Mouse (Mus musculus) thymus, adult 2 months (tissue): ENCODE data around the gene Ksr2. TPM values are rescaled to one million over a fixed set of nuclear protein-coding genes. Genes with fewer than 3 reads are reported as not detected.
"Not testable (repeated sequence)": the region's sequence is repeated elsewhere in the genome, so short reads cannot be mapped to it uniquely, and the experiment has no call there.

Experiments used
- DNase-seq: peaks from one replicate; pipeline ENCODE4 v3.0.0; 2021
- H3K27ac ChIP-seq: fragments of 200-500 bp; 2 replicates; pipeline ENCODE4 v1.5.1; 2012; ENCODE audit warnings: low read length, control low read depth; ENCODE audit not compliant: control insufficient read depth, insufficient read depth
- H3K27me3 ChIP-seq: fragments of 200-500 bp; 2 replicates; pipeline ENCODE4 v1.6.1; 2012; ENCODE audit warnings: mild to moderate bottlenecking, low read length, moderate library complexity, mixed read lengths; ENCODE audit not compliant: control insufficient read depth, insufficient read depth
- H3K36me3 ChIP-seq: fragments of 200-500 bp; 2 replicates; pipeline ENCODE4 v1.6.1; 2012; ENCODE audit warnings: mild to moderate bottlenecking, low read length, moderate library complexity; ENCODE audit not compliant: control insufficient read depth, insufficient read depth
- H3K4me1 ChIP-seq: fragments of 200-500 bp; replicated peaks from 2 replicates; pipeline ENCODE4 v1.6.1; 2012; ENCODE audit warnings: low read length; ENCODE audit not compliant: control insufficient read depth, insufficient read depth
- H3K4me3 ChIP-seq: fragments of 200-500 bp; 2 replicates; pipeline ENCODE4 v1.5.1; 2012; ENCODE audit warnings: mild to moderate bottlenecking, low read length, control low read depth, moderate library complexity; ENCODE audit not compliant: control insufficient read depth, insufficient read depth
- CTCF ChIP-seq: fragments of 200-500 bp; IDR thresholded peaks from 2 replicates; pipeline ENCODE4 v1.5.1; 2012; ENCODE audit warnings: mild to moderate bottlenecking, control low read depth, low read length, moderate library complexity, borderline replicate concordance; ENCODE audit not compliant: control insufficient read depth, poor library complexity, insufficient read depth; ENCODE audit errors: extremely low read depth
- POLR2A ChIP-seq: fragments of 200-500 bp; IDR thresholded peaks from 2 replicates; pipeline ENCODE4 v1.6.1; 2012; ENCODE audit warnings: mild to moderate bottlenecking, low read length, control low read depth, moderate library complexity; ENCODE audit not compliant: control insufficient read depth, poor library complexity, insufficient read depth; ENCODE audit errors: extremely low read depth
- WGBS: fragments of 180-500 bp; shearing (Covaris S2); methylation state at CpG from one replicate; pipeline ENCODE4 v1.1.7; 2018; 5-methylcytosine and 5-hydroxymethylcytosine counted together
- polyA plus RNA-seq: library from polyadenylated mRNA; depleted of rRNA; stranded (reverse); fragments of >200 nt; gene quantifications from 2 replicates; pipeline ENCODE4 v1.2.3, GENCODE M21; 2012

The Ksr2 gene
- polyA plus RNA-seq, 1 experiment = 0.54 TPM

- no peak overlapping the region for H3K4me3 ChIP-seq
Measured at GRCm38 (mm10) chr5:117408216-117408615, 5.6 kb upstream of the Ksr2 start.

GRCm38 (mm10) chr5:117409369-117409768, 4.4 kb upstream of the Ksr2 start:
- H3K27me3 ChIP-seq = no peaks in the 10 kb centered on the region; the same call in 1 of the 2 replicates
- peaks cover 7% of the 10 kb centered on the region; the same call in 1 of the 2 replicates for H3K4me1 ChIP-seq
- WGBS = 71% methylated on average over 6 of the region's 6 CpGs

More at GRCm38 (mm10) chr5:117408216-117408615, 5.6 kb upstream of the Ksr2 start:
- no peak for TF ChIP-seq POLR2A
- TF ChIP-seq CTCF = no peak
- H3K36me3 ChIP-seq = no peaks in the 10 kb centered on the region
- H3K27me3 ChIP-seq = no peaks in the 10 kb centered on the region; the same call in 1 of the 2 replicates
- DNase-seq = peak; percentile 65
- peaks cover under 1% of the 10 kb centered on the region; the same call in 1 of the 2 replicates for H3K4me1 ChIP-seq
- no peak overlapping the region for H3K27ac ChIP-seq
- 63% methylated on average over 4 of the region's 4 CpGs for WGBS

DNA sequence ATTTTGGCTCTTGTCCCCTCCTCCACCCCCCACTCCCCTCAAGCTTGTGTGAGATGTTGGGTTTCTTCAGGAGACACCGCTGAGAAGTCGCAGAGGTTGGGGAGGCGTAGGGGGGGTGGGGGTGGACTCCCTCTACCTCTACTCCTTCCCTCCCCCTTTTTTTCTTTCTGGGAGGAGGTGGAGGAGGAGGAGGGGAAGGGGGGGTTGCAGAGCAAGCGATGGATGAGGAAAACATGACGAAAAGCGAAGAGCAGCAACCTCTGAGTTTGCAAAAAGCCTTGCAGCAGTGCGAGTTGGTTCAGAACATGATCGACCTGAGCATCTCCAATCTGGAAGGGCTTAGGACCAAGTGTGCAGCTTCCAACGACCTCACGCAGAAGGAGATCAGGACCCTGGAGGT, 811 bp downstream of the Ksr2 start:
- Histone ChIP-seq H3K4me3 (no peak overlapping the region), H3K27me3 (no peaks in the 10 kb centered on the region; the same call in 1 of the 2 replicates)

More at GRCm38 (mm10) chr5:117409369-117409768, 4.4 kb upstream of the Ksr2 start:
- Histone ChIP-seq H3K27ac (no peak overlapping the region), H3K36me3 (no peaks in the 10 kb centered on the region), H3K4me3 (no peak overlapping the region)
- no peak for DNase-seq
- TF ChIP-seq POLR2A = no peak
- no peak for TF ChIP-seq CTCF

DNA sequence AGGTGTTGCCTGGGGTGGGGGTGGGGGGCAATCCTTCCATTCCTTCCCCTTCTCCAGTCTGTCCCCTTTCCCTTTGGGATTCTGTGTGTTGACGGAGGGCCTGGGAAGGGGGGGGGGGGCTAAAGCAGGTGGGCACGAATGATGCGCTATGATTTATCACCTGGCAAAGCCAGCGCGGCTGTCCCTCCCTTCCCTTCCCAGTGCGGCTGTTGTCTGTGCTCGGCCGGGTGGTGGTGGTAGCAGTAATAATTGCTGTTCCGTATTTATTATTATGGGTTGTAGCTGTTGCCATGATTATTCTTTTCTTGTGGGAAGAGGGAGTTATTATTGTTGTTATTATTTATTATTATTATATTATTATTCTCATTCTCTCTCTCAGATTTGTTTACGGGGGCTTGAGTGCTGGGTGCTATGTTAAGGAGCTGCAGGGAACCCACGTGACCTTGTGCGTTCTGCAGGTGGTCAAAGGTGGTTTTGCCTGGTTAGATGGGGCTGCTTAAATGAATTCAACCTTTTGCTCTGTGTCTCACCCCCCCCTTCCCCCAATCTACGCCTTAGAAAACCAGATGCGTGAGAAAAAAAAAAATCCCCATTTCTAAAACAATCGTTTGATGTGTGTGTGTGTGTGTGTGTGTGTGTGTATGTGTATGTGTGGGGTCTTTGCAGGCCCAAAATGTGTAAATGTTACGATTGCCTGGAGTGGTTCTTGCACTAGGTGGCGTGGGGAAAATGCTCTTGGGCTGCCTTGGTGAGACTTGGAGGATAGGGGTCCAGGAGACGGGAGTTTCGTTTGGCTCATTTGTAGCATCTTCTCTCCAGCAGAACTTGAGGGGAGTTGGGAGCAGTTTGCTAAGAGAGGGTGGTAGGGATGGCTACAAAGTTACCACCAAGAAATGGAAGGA, 1.5 kb downstream of the Ksr2 start:
- Histone ChIP-seq H3K4me1 (peaks cover 7% of the 10 kb centered on the region; the same call in 1 of the 2 replicates), H3K4me3 (no peak overlapping the region), H3K36me3 (no peaks in the 10 kb centered on the region), H3K27me3 (no peaks in the 10 kb centered on the region; the same call in 1 of the 2 replicates), H3K27ac (no peak overlapping the region)
- WGBS = 56% methylated on average over 19 of the region's 19 CpGs
- TF ChIP-seq POLR2A (no peak), CTCF (no peak)
- no peak for DNase-seq

More for the DNA sequence above, 811 bp downstream of the Ksr2 start:
- Histone ChIP-seq H3K4me1 (peaks cover 7% of the 10 kb centered on the region; the same call in 1 of the 2 replicates), H3K27ac (no peak overlapping the region), H3K36me3 (no peaks in the 10 kb centered on the region)
- WGBS = 13% methylated on average over 10 of the region's 10 CpGs
- TF ChIP-seq POLR2A (no peak), CTCF (no peak)
- no peak for DNase-seq

DNA sequence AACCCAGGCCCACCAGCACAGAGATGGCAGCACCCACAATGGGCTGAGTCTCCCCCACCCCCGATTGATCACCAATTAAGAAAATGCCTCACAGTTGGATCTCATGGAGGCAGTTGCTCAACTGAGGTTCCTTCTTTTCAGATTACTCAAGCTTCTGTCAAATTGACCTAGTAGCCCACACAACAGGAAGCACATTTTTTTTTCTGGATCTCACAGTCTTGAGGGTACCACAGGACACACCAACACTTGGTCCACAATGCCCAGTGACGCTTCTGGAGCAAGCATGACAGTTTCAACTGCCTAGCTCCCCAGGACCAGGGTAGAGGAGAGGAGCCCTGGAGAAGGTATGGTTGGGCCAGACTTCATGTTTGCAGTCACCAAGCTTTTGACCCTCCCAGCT, 3.6 kb downstream of the Ksr2 start:
- peaks cover 7% of the 10 kb centered on the region; the same call in 1 of the 2 replicates for H3K4me1 ChIP-seq
- no peak overlapping the region for H3K27ac ChIP-seq
- WGBS = 57% methylated on average over 2 of the region's 2 CpGs
- no peaks in the 10 kb centered on the region; the same call in 1 of the 2 replicates for H3K27me3 ChIP-seq
- H3K36me3 ChIP-seq = no peaks in the 10 kb centered on the region
- no peak for TF ChIP-seq CTCF
- TF ChIP-seq POLR2A = no peak
- no peak overlapping the region for H3K4me3 ChIP-seq
- DNase-seq = no peak

DNA sequence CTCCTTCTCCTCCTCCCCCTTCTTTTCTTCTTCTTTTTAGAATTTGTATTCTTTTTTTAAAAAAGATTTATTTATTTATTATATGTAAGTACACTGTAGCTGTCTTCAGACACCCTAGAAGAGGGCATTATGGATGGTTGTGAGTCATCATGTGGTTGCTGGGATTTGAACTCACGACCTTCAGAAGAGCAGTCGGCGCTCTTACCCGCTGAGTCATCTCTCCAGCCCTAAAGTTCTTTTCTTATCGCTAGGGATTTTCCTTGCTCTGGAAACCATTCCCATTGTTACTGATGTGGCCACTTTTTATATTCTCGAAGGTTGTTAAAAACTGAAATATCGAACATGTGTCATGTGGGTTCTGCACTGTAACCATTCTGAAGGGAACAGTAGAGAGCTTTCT, 19.7 kb downstream of the Ksr2 start:
- not testable (repeated sequence) for H3K27me3 ChIP-seq, H3K4me3 ChIP-seq, DNase-seq, H3K27ac ChIP-seq, H3K4me1 ChIP-seq, H3K36me3 ChIP-seq
- WGBS = 95% methylated on average over 7 of the region's 7 CpGs

DNA sequence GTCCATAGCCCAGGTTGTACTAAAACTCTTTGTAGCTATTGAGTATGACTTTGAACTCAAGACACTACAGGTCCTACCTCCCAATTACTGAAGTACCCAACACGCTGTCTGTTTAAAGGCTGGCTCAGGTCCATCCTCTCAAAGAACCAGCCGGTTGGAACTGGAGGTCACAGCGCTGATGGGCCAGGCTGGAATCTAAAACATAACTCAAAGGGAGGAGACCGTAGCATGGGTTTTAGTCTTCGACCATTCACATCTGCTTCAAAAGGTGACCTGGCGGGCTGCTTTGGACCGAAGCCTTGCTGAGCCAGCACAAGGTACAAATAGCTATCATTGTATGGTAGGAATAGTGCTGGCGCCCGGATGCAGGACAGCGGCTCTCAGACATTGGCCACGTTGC, 26.5 kb downstream of the Ksr2 start:
- WGBS = 95% methylated on average over 11 of the region's 11 CpGs
- no peak for DNase-seq
- Histone ChIP-seq H3K4me1 (no peaks in the 10 kb centered on the region), H3K27me3 (no peaks in the 10 kb centered on the region), H3K4me3 (no peak overlapping the region), H3K27ac (no peak overlapping the region), H3K36me3 (no peaks in the 10 kb centered on the region)
- no peak for TF ChIP-seq POLR2A
- no peak for TF ChIP-seq CTCF
